Mouse (Mus musculus) hindbrain, postnatal 0 days (tissue): ENCODE data around the gene Hic1. TPM values are rescaled to one million over a fixed set of nuclear protein-coding genes. Genes with fewer than 3 reads are reported as not detected.

Source experiments
- ATAC-seq: fragments of 200-750 bp; cut with Nextera tagmentation; 2 replicates; pipeline ENCODE4 v1.8.0; 2017; ENCODE audit warnings: mild to moderate bottlenecking, moderate TSS enrichment, moderate library complexity
- DNase-seq: peaks from one replicate; pipeline ENCODE4 v3.0.0-alpha.2; 2015; ENCODE audit warnings: low spot score
- H3K27ac ChIP-seq: fragments of 300-500 bp; sonication (generic); 2 replicates; pipeline ENCODE4 v1.5.1; 2014; ENCODE audit warnings: mild to moderate bottlenecking
- H3K27me3 ChIP-seq: fragments of 300-500 bp; sonication (generic); 2 replicates; pipeline ENCODE4 v1.6.1; 2014; ENCODE audit warnings: low read length, mixed read lengths; ENCODE audit not compliant: insufficient read depth
- H3K36me3 ChIP-seq: fragments of 300-500 bp; sonication (generic); 2 replicates; pipeline ENCODE4 v1.6.1; 2014; ENCODE audit warnings: low read length, mixed read lengths; ENCODE audit not compliant: insufficient read depth
- H3K4me1 ChIP-seq: fragments of 300-500 bp; sonication (generic); 2 replicates; pipeline ENCODE4 v1.6.1; 2014; ENCODE audit warnings: antibody characterized with exemption, low read length, mixed read lengths; ENCODE audit not compliant: insufficient read depth
- H3K4me2 ChIP-seq: fragments of 300-500 bp; sonication (generic); 2 replicates; pipeline ENCODE4 v1.6.1; 2014; ENCODE audit warnings: low read depth, mild to moderate bottlenecking, low read length, moderate library complexity, mixed read lengths
- H3K4me3 ChIP-seq: fragments of 300-500 bp; sonication (generic); 2 replicates; pipeline ENCODE4 v1.5.1; 2014; ENCODE audit warnings: low read length
- H3K9ac ChIP-seq: fragments of 300-500 bp; sonication (generic); replicated peaks from 2 replicates; pipeline ENCODE4 v1.6.1; 2014; ENCODE audit warnings: mild to moderate bottlenecking, low read length, moderate library complexity, mixed read lengths
- H3K9me3 ChIP-seq: fragments of 300-500 bp; sonication (generic); 2 replicates; pipeline ENCODE4 v1.6.1; 2016; ENCODE audit warnings: low read length, mixed read lengths
- CTCF ChIP-seq: IDR thresholded peaks from 2 replicates; pipeline ENCODE4 v1.5.1; 2016; ENCODE audit warnings: antibody characterized with exemption, control low read depth, low read depth
- WGBS: fragments of 180-500 bp; shearing (Covaris S2); extraction: QIAGEN DNeasy Blood & Tissue Kit; methylation state at CpG from one replicate; pipeline ENCODE4 v1.1.7; 2014; 5-methylcytosine and 5-hydroxymethylcytosine counted together
- polyA plus RNA-seq: library from polyadenylated mRNA; unstranded; fragments of >200 nt; fragmentation: Nextera tagmentation; extraction: Ambion mirVana; gene quantifications from 2 replicates; pipeline ENCODE4 v1.2.1, GENCODE M21; 2015
- total RNA-seq: library from RNA; depleted of rRNA; stranded (reverse); fragments of >200 nt; gene quantifications from 2 replicates; pipeline ENCODE4 v1.2.3, GENCODE M21; 2014

Gene Hic1
- total and polyA plus RNA-seq, 2 experiments from 2014 or later = 1.7 to 8.5 TPM

- no peak for ATAC-seq
- Histone ChIP-seq H3K9ac (peak within 1 kb of the TSS; percentile 54), H3K9me3 (no peaks in the 10 kb centered on the region), H3K36me3 (no peaks in the 10 kb centered on the region), H3K4me2 (peak within 1 kb of the TSS; percentile 69), H3K4me1 (no peaks in the 10 kb centered on the region; the same call in 1 of the 2 replicates), H3K4me3 (peak within 1 kb of the TSS; percentile 55), H3K27me3 (peaks cover 3% of the 10 kb centered on the region; the same call in 1 of the 2 replicates), H3K27ac (peak within 1 kb of the TSS; percentile 48; the same call in 1 of the 2 replicates)
- WGBS = under 1% methylated on average over 76 of the region's 84 CpGs
- peak; percentile 55 for DNase-seq
- TF ChIP-seq CTCF = no peak
Observed at GRCm38 (mm10) chr11:75193256-75194071, 24.1 kb upstream of the Hic1 start, which contains the start of gene Rtn4rl1. Rtn4rl1 (plus strand) TSS chr11:75193783.

- ATAC-seq (peak; percentile 52), DNase-seq (peak; percentile 87)
- H3K36me3 ChIP-seq = no peaks in the 10 kb centered on the region
- 0 out of 2 replicates have a peak overlapping the region, but pooled peaks have one; percentile 32 for H3K27ac ChIP-seq
- peak overlapping the region; percentile 54; the same call in 1 of the 2 replicates for H3K9ac ChIP-seq
- 24% methylated on average over 13 of the region's 13 CpGs for WGBS
- H3K27me3 ChIP-seq = peaks cover 3% of the 10 kb centered on the region; the same call in 1 of the 2 replicates
- peak overlapping the region; percentile 69 for H3K4me2 ChIP-seq
- no peaks in the 10 kb centered on the region; the same call in 1 of the 2 replicates for H3K4me1 ChIP-seq
- TF ChIP-seq CTCF = peak; percentile 84
- peak overlapping the region; percentile 55; the same call in 1 of the 2 replicates for H3K4me3 ChIP-seq
- H3K9me3 ChIP-seq = no peaks in the 10 kb centered on the region
Observed at GRCm38 (mm10) chr11:75192336-75193214, 23.3 kb upstream of the Hic1 start.

DNA sequence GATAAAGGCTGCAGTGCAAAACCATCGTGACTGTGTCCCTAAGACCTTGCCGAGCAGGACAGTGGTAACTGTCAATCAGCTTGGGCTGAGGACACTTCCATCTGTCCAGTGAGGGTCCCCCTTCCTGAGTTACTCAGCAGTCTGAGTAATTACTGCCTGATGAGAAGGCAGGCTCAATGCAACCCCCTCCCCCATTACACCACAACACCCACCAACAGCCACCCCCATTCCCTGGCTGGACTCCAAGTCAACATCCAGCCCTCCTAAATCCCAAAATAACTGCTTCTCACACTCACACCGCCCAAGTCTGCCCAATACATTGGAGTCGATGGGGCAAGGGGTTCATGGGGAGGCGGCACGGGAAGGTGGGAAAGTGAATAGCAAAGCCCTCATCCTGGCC is 22.5 kb upstream of the Hic1 start:
- DNase-seq (no peak), ATAC-seq (no peak)
- Histone ChIP-seq H3K9ac (no peak overlapping the region), H3K27me3 (peaks cover 3% of the 10 kb centered on the region; the same call in 1 of the 2 replicates), H3K4me3 (no peak overlapping the region), H3K27ac (no peak overlapping the region), H3K9me3 (no peaks in the 10 kb centered on the region), H3K4me1 (no peaks in the 10 kb centered on the region; the same call in 1 of the 2 replicates), H3K36me3 (no peaks in the 10 kb centered on the region), H3K4me2 (no peak overlapping the region)
- TF ChIP-seq CTCF = no peak
- 56% methylated on average over 6 of the region's 6 CpGs for WGBS

- Histone ChIP-seq H3K9ac (peak within 1 kb of the TSS; percentile 70), H3K4me1 (no peaks in the 10 kb centered on the region; the same call in 1 of the 2 replicates), H3K4me2 (peak within 1 kb of the TSS; percentile 95), H3K36me3 (no peaks in the 10 kb centered on the region), H3K4me3 (peak within 1 kb of the TSS; percentile 85), H3K9me3 (no peaks in the 10 kb centered on the region), H3K27ac (no peak within 1 kb of the TSS), H3K27me3 (peaks cover 3% of the 10 kb centered on the region; the same call in 1 of the 2 replicates)
- no peak for TF ChIP-seq CTCF
- ATAC-seq (no peak), DNase-seq (no peak)
- WGBS = 49% methylated on average over 5 of the region's 5 CpGs
Observed at GRCm38 (mm10) chr11:75190905-75191441, 21.7 kb upstream of the Hic1 start, which contains the start of gene Dph1. Dph1 (minus strand) TSS chr11:75191241.

DNA sequence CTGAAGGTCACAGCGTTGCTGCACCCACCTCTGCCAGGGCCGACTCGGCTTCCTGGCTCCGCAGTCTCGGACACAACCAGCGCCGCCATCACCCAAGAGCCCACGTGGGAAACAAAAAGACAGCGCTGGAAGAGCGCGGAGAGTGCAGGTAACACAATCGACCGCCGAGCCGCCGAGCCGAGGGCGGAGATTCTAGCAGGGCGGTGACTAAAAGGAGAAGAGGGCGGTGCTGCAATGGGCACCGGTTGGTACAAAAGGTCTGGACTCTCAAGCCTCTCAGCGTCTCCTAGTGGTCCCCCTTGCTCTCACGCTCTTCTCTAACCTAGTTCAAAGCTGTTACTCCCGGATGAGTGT is 21.0 kb upstream of the Hic1 start:
- Histone ChIP-seq H3K4me2 (peak overlapping the region; percentile 95), H3K9me3 (no peaks in the 10 kb centered on the region), H3K27me3 (peaks cover 3% of the 10 kb centered on the region; the same call in 1 of the 2 replicates), H3K27ac (no peak overlapping the region), H3K36me3 (no peaks in the 10 kb centered on the region), H3K9ac (peak overlapping the region; percentile 70), H3K4me3 (peak overlapping the region; percentile 85), H3K4me1 (no peaks in the 10 kb centered on the region; the same call in 1 of the 2 replicates)
- 1% methylated on average over 24 of the region's 24 CpGs for WGBS
- DNase-seq (peak; percentile 92), ATAC-seq (peak; percentile 86)
- peak; percentile 55 for TF ChIP-seq CTCF

GRCm38 (mm10) chr11:75189713-75190370 is 20.5 kb upstream of the Hic1 start:
- ATAC-seq = peak; percentile 25

More at GRCm38 (mm10) chr11:75189713-75190370, 20.5 kb upstream of the Hic1 start:
- Histone ChIP-seq H3K36me3 (no peaks in the 10 kb centered on the region), H3K27ac (no peak overlapping the region), H3K4me3 (peak overlapping the region; percentile 85), H3K9me3 (no peaks in the 10 kb centered on the region), H3K9ac (peak overlapping the region; percentile 70), H3K27me3 (no peaks in the 10 kb centered on the region), H3K4me2 (peak overlapping the region; percentile 95), H3K4me1 (peaks cover 2% of the 10 kb centered on the region)
- WGBS = under 1% methylated on average over 22 of the region's 22 CpGs
- TF ChIP-seq CTCF = no peak
- DNase-seq = no peak
